Mouse (Mus musculus) megakaryocyte, embryonic 14.5 days (primary cell): ENCODE data around the gene Bricd5.

Source experiments
- FLI1 ChIP-seq: IDR thresholded peaks from 2 replicates; pipeline ENCODE4 v1.6.1; 2012; ENCODE audit warnings: low read length, inconsistent platforms, mixed read lengths
- GATA1 ChIP-seq: IDR thresholded peaks from 3 replicates; pipeline ENCODE4 v1.6.1; 2012; ENCODE audit warnings: mixed read lengths, low read length, inconsistent platforms, borderline replicate concordance

DNA sequence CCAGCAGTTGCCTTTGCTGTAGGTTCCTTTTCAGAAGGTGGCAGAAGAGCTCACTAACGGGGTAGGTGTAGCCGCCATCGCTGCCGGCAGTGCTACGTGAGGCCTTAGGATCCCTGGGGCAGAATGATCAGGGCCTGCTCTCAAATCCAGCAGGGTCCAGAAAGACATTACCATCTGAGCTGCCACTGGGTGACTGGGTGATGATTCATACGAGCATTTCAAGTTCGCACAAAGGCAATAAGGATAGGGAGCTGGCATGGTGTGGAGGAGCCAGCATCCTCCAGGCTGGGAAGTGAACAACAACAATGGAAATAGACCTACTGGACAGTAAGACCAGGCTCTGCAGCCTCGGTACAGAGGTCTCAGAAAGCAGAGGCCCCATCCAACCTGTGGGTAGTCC is 33.3 kb upstream of the Bricd5 start:
- TF ChIP-seq GATA1 (no peak), FLI1 (no peak)
